Mouse (Mus musculus): ENCODE data around the gene Prss48.

DNA sequence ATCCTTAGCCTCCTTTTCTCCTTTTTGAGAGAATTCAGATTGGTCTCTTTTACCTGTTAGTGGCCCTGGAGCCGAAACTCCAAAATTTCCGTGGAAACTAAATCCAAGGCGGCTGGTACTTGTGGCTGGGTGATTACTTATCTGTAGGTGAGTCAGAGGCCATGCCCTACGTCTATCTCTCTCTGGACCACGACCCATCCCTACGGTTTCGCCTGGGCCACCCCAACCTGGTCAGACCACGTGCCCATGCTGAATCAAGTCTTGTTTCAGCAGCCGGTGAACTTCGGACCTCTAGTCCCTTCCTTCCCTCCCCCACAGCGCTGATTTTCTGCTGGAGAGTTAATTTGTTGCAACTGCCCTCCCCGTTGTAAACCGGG is 30.7 kb downstream of the Prss48 start:
- TF ChIP-seq MAX (IDR thresholded peaks at IDR 0.05; ENCODE audit: low read depth) (no peak), POLR2A (IDR thresholded peaks at IDR 0.05; ENCODE audit: insufficient read length, low read depth) (no peak), POLR2AphosphoS2 (IDR thresholded peaks at IDR 0.05; ENCODE audit: insufficient read length, low read depth) (no peak), CEBPB (IDR thresholded peaks at IDR 0.05; ENCODE audit: insufficient read depth, poor library complexity, severe bottlenecking) (no peak), MYOG (IDR thresholded peaks at IDR 0.05; ENCODE audit: control insufficient read depth in 1 of 3, insufficient read depth in 1 of 3, insufficient read length in 2 of 3, low read depth in 2 of 3) (no peak), MYOD1 (IDR thresholded peaks at IDR 0.05; ENCODE audit: control insufficient read depth in 1 of 3, insufficient read length in 2 of 3, low read depth in 2 of 3) (no peak), E2F4 (IDR thresholded peaks at IDR 0.05; ENCODE audit: insufficient read depth) (no peak), USF1 (IDR thresholded peaks at IDR 0.05; ENCODE audit: low read depth) (no peak)

Data from myocyte (in vitro differentiated cells).